Mouse (Mus musculus): Measurements from ENCODE around the gene Shisa7.

- TF ChIP-seq POLR2A (IDR thresholded peaks at IDR 0.05; ENCODE audit: low read depth, low read length) = no peak
- TF ChIP-seq CTCF (IDR thresholded peaks at IDR 0.05; ENCODE audit: extremely low read depth, insufficient read length, insufficient replicate concordance, low read depth, low read length) = no peak
Observed at GRCm38 (mm10) chr7:4844245-4844916, at the start of gene Shisa7.

All from small intestine, adult 2 months (tissue).